Mouse (Mus musculus): ENCODE measurements around the gene Fgf15. TPM values are rescaled to one million over a fixed set of nuclear protein-coding genes. Genes with fewer than 3 reads are reported as not detected.

Gene Fgf15
- polyA plus RNA-seq, 1 experiment from 2014 or later = not detected

GRCm38 (mm10) chr7:144928889-144929210 is 32.5 kb downstream of the Fgf15 start:
- H3K36me3 ChIP-seq (ENCODE audit: control insufficient read depth, insufficient read depth, low read length) = peaks cover 7% of the 10 kb centered on the region
- no peak overlapping the region for H3K4me2 ChIP-seq (replicated peaks; ENCODE audit: low read depth)
- H3K27ac ChIP-seq (replicated peaks) = no peak overlapping the region
- 70% methylated on average over 6 of the region's 6 CpGs for WGBS
- no peak overlapping the region for H3K4me3 ChIP-seq (ENCODE audit: low read depth, low read length)
- no peak for ATAC-seq (ENCODE audit: low FRiP score, low TSS enrichment)
- no peak for DNase-seq (ENCODE audit: low spot score)
- H3K4me1 ChIP-seq (replicated peaks; ENCODE audit: control insufficient read depth, insufficient read depth) = no peaks in the 10 kb centered on the region
- no peak for TF ChIP-seq EP300 (optimal IDR thresholded peaks at IDR 0.05)
- no peak for TF ChIP-seq CTCF (IDR thresholded peaks at IDR 0.05; ENCODE audit: low read depth)
- no peak overlapping the region for H3K9ac ChIP-seq (ENCODE audit: low read length)
- H3K9me3 ChIP-seq (ENCODE audit: control insufficient read depth, low read length) = no peaks in the 10 kb centered on the region
- H3K27me3 ChIP-seq (ENCODE audit: control insufficient read depth, insufficient read depth, low read length) = no peaks in the 10 kb centered on the region

GRCm38 (mm10) chr7:144929506-144929905 is 33.2 kb downstream of the Fgf15 start:
- H3K4me3 ChIP-seq (ENCODE audit: low read depth, low read length) = no peak overlapping the region
- H3K36me3 ChIP-seq (ENCODE audit: control insufficient read depth, insufficient read depth, low read length) = peaks cover 10% of the 10 kb centered on the region
- H3K27me3 ChIP-seq (ENCODE audit: control insufficient read depth, insufficient read depth, low read length) = no peaks in the 10 kb centered on the region
- DNase-seq (ENCODE audit: low spot score) = peak; percentile 44
- ATAC-seq (ENCODE audit: low FRiP score, low TSS enrichment) = peak; percentile 45
- H3K4me1 ChIP-seq (replicated peaks; ENCODE audit: control insufficient read depth, insufficient read depth) = no peaks in the 10 kb centered on the region
- no peak overlapping the region for H3K9ac ChIP-seq (ENCODE audit: low read length)
- no peak overlapping the region for H3K27ac ChIP-seq (replicated peaks)
- H3K9me3 ChIP-seq (ENCODE audit: control insufficient read depth, low read length) = no peaks in the 10 kb centered on the region
- 55% methylated on average over 8 of the region's 8 CpGs for WGBS
- H3K4me2 ChIP-seq (replicated peaks; ENCODE audit: low read depth) = no peak overlapping the region
- TF ChIP-seq CTCF (IDR thresholded peaks at IDR 0.05; ENCODE audit: low read depth) (no peak), EP300 (optimal IDR thresholded peaks at IDR 0.05) (no peak)

- Histone ChIP-seq H3K27me3 (ENCODE audit: control insufficient read depth, insufficient read depth, low read length) (no peaks in the 10 kb centered on the region), H3K4me2 (replicated peaks; ENCODE audit: low read depth) (no peak overlapping the region), H3K9ac (ENCODE audit: low read length) (no peak overlapping the region), H3K9me3 (ENCODE audit: control insufficient read depth, low read length) (no peaks in the 10 kb centered on the region), H3K27ac (replicated peaks) (no peak overlapping the region), H3K36me3 (ENCODE audit: control insufficient read depth, insufficient read depth, low read length) (peaks cover 12% of the 10 kb centered on the region), H3K4me3 (ENCODE audit: low read depth, low read length) (no peak overlapping the region), H3K4me1 (replicated peaks; ENCODE audit: control insufficient read depth, insufficient read depth) (no peaks in the 10 kb centered on the region)
- DNase-seq (ENCODE audit: low spot score) = no peak
- 70% methylated on average over 5 of the region's 5 CpGs for WGBS
- TF ChIP-seq CTCF (IDR thresholded peaks at IDR 0.05; ENCODE audit: low read depth) = no peak
- ATAC-seq (ENCODE audit: low FRiP score, low TSS enrichment) = no peak
Measured at GRCm38 (mm10) chr7:144929931-144930330, 33.6 kb downstream of the Fgf15 start.

- DNase-seq (ENCODE audit: low spot score) = peak; percentile 35
- Histone ChIP-seq H3K36me3 (ENCODE audit: control insufficient read depth, insufficient read depth, low read length) (peaks cover 12% of the 10 kb centered on the region), H3K27me3 (ENCODE audit: control insufficient read depth, insufficient read depth, low read length) (no peaks in the 10 kb centered on the region), H3K4me3 (ENCODE audit: low read depth, low read length) (no peak overlapping the region), H3K4me1 (replicated peaks; ENCODE audit: control insufficient read depth, insufficient read depth) (no peaks in the 10 kb centered on the region), H3K9me3 (ENCODE audit: control insufficient read depth, low read length) (no peaks in the 10 kb centered on the region), H3K9ac (ENCODE audit: low read length) (no peak overlapping the region), H3K4me2 (replicated peaks; ENCODE audit: low read depth) (no peak overlapping the region), H3K27ac (replicated peaks) (no peak overlapping the region)
- no peak for ATAC-seq (ENCODE audit: low FRiP score, low TSS enrichment)
- TF ChIP-seq EP300 (optimal IDR thresholded peaks at IDR 0.05) (no peak), CTCF (IDR thresholded peaks at IDR 0.05; ENCODE audit: low read depth) (peak; percentile 68)
- 20% methylated on average over 3 of the region's 3 CpGs for WGBS
Measured at GRCm38 (mm10) chr7:144931778-144932177, 35.4 kb downstream of the Fgf15 start.

- Histone ChIP-seq H3K27me3 (ENCODE audit: control insufficient read depth, insufficient read depth, low read length) (no peaks in the 10 kb centered on the region), H3K27ac (replicated peaks) (no peak overlapping the region), H3K4me2 (replicated peaks; ENCODE audit: low read depth) (no peak overlapping the region), H3K9ac (ENCODE audit: low read length) (no peak overlapping the region), H3K36me3 (ENCODE audit: control insufficient read depth, insufficient read depth, low read length) (peaks cover 12% of the 10 kb centered on the region), H3K4me3 (ENCODE audit: low read depth, low read length) (no peak overlapping the region), H3K4me1 (replicated peaks; ENCODE audit: control insufficient read depth, insufficient read depth) (no peaks in the 10 kb centered on the region), H3K9me3 (ENCODE audit: control insufficient read depth, low read length) (no peaks in the 10 kb centered on the region)
- ATAC-seq (ENCODE audit: low FRiP score, low TSS enrichment) (no peak), DNase-seq (ENCODE audit: low spot score) (no peak)
- TF ChIP-seq EP300 (optimal IDR thresholded peaks at IDR 0.05) = no peak
- WGBS = 76% methylated on average over 16 of the region's 18 CpGs
Measured at GRCm38 (mm10) chr7:144932389-144932937, 36.1 kb downstream of the Fgf15 start.

- peaks cover 12% of the 10 kb centered on the region for H3K36me3 ChIP-seq (ENCODE audit: control insufficient read depth, insufficient read depth, low read length)
Measured at GRCm38 (mm10) chr7:144933336-144933735, 37.0 kb downstream of the Fgf15 start.

More at GRCm38 (mm10) chr7:144933336-144933735, 37.0 kb downstream of the Fgf15 start:
- Histone ChIP-seq H3K27me3 (ENCODE audit: control insufficient read depth, insufficient read depth, low read length) (no peaks in the 10 kb centered on the region), H3K4me1 (replicated peaks; ENCODE audit: control insufficient read depth, insufficient read depth) (no peaks in the 10 kb centered on the region), H3K4me2 (replicated peaks; ENCODE audit: low read depth) (no peak overlapping the region), H3K9ac (ENCODE audit: low read length) (no peak overlapping the region), H3K9me3 (ENCODE audit: control insufficient read depth, low read length) (no peaks in the 10 kb centered on the region), H3K4me3 (ENCODE audit: low read depth, low read length) (no peak overlapping the region), H3K27ac (replicated peaks) (no peak overlapping the region)
- TF ChIP-seq CTCF (IDR thresholded peaks at IDR 0.05; ENCODE audit: low read depth) = no peak
- TF ChIP-seq EP300 (optimal IDR thresholded peaks at IDR 0.05) = no peak
- no peak for DNase-seq (ENCODE audit: low spot score)
- 89% methylated on average over 3 of the region's 3 CpGs for WGBS
- ATAC-seq (ENCODE audit: low FRiP score, low TSS enrichment) = no peak

Measured in stomach, postnatal 0 days (tissue).